Mouse (Mus musculus): ENCODE results near the gene Rprd1b.

DNA sequence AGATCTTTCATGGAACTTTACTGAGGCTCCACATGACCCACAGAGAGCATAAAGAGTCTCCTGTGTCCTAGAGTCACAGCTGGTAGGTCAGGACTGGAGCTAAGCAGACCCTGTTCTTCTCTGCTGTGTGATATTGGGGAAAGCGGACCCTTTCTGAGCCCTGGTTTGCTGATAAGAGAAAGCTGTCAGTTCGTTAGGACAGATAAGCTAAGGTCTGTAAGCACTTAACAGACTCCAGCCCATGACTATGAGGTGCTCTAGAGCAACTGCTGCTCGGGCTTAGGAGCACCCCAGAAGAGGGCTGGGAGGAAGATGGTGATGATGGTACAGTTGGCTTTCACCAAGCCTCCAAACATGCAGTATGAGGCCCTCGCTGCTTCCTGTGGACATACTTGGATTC is 90.8 kb downstream of the Rprd1b start:
- no peak for TF ChIP-seq CTCF (IDR thresholded peaks at IDR 0.05; ENCODE audit: insufficient read depth, low read length)
- TF ChIP-seq POLR2A (IDR thresholded peaks at IDR 0.05; ENCODE audit: borderline replicate concordance, extremely low read depth, low read depth, low read length), result no peak

Data from lung, adult 2 months (tissue).